Mouse (Mus musculus) lung, embryonic 15.5 days (tissue): ENCODE measurements around the gene Syt12. TPM values are rescaled to one million over a fixed set of nuclear protein-coding genes. Genes with fewer than 3 reads are reported as not detected.

Experiments used
- ATAC-seq: fragments of 200-750 bp; cut with Nextera tagmentation; 2 replicates; pipeline ENCODE4 v1.8.0; 2017; ENCODE audit warnings: moderate number of reproducible peaks, borderline replicate concordance; ENCODE audit not compliant: low FRiP score, low TSS enrichment; ENCODE audit errors: extremely low read depth
- H3K27ac ChIP-seq: fragments of 300-500 bp; sonication (generic); 2 replicates; pipeline ENCODE4 v1.5.1; 2015; ENCODE audit warnings: moderate library complexity, mild to moderate bottlenecking, inconsistent platforms
- H3K27me3 ChIP-seq: fragments of 300-500 bp; sonication (generic); 2 replicates; pipeline ENCODE4 v1.6.1; 2015; ENCODE audit warnings: inconsistent platforms
- H3K36me3 ChIP-seq: fragments of 300-500 bp; sonication (generic); 2 replicates; pipeline ENCODE4 v1.6.1; 2015; ENCODE audit warnings: inconsistent platforms
- H3K4me1 ChIP-seq: fragments of 300-500 bp; sonication (generic); 2 replicates; pipeline ENCODE4 v1.6.1; 2015; ENCODE audit warnings: inconsistent platforms
- H3K4me2 ChIP-seq: fragments of 300-500 bp; sonication (generic); 2 replicates; pipeline ENCODE4 v1.6.1; 2015; ENCODE audit warnings: inconsistent platforms, mild to moderate bottlenecking, moderate library complexity
- H3K4me3 ChIP-seq: fragments of 300-500 bp; sonication (generic); 2 replicates; pipeline ENCODE4 v1.5.1; 2015; ENCODE audit warnings: mild to moderate bottlenecking, inconsistent platforms
- H3K9ac ChIP-seq: fragments of 300-500 bp; sonication (generic); 2 replicates; pipeline ENCODE4 v1.6.1; 2015; ENCODE audit warnings: inconsistent platforms
- H3K9me3 ChIP-seq: fragments of 300-500 bp; sonication (generic); 2 replicates; pipeline ENCODE4 v1.6.1; 2016; ENCODE audit warnings: inconsistent platforms
- WGBS: fragments of 180-500 bp; shearing (Covaris S2); methylation state at CpG from one replicate; pipeline ENCODE4 v1.1.7; 2015; 5-methylcytosine and 5-hydroxymethylcytosine counted together
- polyA plus RNA-seq: library from polyadenylated mRNA; unstranded; fragments of >200 nt; fragmentation: Nextera tagmentation; extraction: Ambion mirVana; gene quantifications from 2 replicates; pipeline ENCODE4 v1.2.1, GENCODE M21; 2015

The Syt12 gene
- 1.1 and 1.2 TPM in 2 replicates for polyA plus RNA-seq

DNA sequence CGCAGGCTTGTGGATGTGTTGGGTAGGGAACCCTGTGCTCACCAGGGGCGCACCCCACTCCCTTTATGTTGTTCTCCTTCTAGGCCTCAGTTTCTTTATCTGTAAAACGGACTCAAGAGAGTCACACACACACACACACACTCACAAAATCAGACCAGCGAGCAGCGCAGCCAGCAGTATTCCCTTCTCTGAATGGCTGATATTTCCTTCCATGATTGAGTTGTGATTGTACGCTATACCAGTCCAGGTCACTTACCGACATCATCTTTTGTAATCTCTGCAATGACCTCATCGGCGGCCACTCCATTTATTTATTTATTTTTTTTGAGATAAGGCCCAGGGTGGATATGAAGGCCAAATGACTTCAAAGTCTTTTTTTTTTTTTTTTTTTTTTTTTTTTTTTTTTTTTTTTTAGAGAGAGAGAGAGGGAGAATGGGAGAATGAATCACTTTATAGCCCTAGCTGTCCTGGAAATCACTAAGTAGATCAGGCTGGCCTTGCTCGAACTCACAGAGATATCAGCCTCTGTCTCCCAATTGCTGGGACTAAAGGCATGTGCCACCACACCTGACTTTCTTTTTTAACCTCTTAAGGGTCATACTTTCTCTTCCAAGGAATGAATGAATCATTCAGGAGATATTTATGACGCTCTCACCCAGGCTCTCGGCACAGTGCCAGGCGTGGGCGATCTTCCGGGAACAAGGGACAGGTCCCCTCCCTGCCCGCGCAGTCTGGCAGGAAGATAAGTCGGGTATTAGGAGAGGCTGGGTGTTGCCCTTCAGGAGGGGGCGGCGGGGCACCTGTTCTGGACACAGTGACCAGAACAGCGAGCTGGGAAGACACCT lies at the start of gene Syt12:
Gene Syt12 (minus strand): TSS at position 103 of the 845 bp plus-strand sequence.
- no peaks in the 10 kb centered on the region for H3K9me3 ChIP-seq
- no peaks in the 10 kb centered on the region for H3K36me3 ChIP-seq
- H3K4me1 ChIP-seq = peaks cover 18% of the 10 kb centered on the region
- H3K27me3 ChIP-seq = peaks cover 28% of the 10 kb centered on the region
- no peak for ATAC-seq
- peak within 1 kb of the TSS; percentile 52 for H3K9ac ChIP-seq
- peak within 1 kb of the TSS; percentile 100 for H3K4me2 ChIP-seq
- peak within 1 kb of the TSS; percentile 57 for H3K4me3 ChIP-seq
- 9% methylated on average over 21 of the region's 21 CpGs for WGBS
- H3K27ac ChIP-seq = no peak within 1 kb of the TSS

DNA sequence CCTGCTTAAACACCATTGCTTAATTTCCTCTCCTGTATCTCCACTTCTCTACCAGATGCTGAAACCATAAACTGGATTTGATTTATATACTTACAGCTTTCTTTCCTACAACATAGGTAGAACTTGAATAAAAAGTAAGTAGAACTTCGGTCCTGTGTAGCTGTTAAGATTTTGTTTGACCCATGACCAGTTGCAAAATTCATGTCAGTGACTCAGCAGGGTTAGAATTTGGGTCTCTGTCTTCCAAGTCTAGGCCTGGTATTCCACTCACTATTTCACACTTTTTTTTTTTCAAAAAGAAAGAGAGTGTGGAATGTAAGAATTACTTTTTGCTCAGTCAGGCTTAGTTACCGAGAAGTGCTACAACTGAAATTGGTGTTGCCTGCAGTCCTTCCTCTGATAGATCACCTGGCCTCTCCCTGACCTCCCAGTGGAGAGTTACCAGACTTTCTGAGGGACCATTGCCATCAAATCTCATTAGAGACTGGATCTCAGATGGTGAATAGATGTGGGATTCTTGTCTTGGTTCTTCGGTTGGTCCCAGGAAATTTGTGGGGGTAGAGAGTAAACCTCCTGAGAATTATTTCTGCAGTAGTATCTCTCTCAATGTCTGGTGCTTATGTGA lies 44.3 kb upstream of the Syt12 start:
- ATAC-seq = no peak
- 67% methylated on average over 3 of the region's 3 CpGs for WGBS

GRCm38 (mm10) chr19:4517483-4517882 lies 40.2 kb upstream of the Syt12 start:
- no peak for ATAC-seq

More for the DNA sequence above, 44.3 kb upstream of the Syt12 start:
- no peak overlapping the region for H3K27ac ChIP-seq
- no peak overlapping the region for H3K4me3 ChIP-seq
- no peaks in the 10 kb centered on the region for H3K27me3 ChIP-seq
- H3K9ac ChIP-seq = no peak overlapping the region
- no peaks in the 10 kb centered on the region for H3K9me3 ChIP-seq
- no peaks in the 10 kb centered on the region for H3K36me3 ChIP-seq
- no peak overlapping the region for H3K4me2 ChIP-seq
- H3K4me1 ChIP-seq = no peaks in the 10 kb centered on the region

DNA sequence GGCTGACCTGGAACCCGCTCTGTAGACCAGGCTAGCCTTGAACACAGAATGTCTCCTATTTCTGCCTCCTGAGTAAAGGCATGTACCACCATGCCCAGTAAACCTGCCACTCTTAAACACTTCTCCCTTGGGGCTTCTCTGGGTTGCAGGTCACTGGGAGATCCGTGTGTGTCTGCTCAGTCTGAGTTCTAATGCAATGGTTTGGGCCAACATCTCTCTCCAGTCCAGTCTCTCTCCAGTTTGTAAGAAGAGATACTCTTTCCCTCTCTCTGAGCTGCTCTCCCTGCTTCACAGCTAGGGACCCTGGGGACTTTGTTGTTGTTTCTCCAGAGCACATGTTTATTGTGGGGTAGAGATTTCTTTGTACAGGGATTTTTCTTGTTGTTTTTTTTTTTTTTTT lies 39.0 kb upstream of the Syt12 start:
- WGBS = 57% methylated on average over 2 of the region's 2 CpGs
- Histone ChIP-seq H3K4me2 (no peak overlapping the region), H3K36me3 (no peaks in the 10 kb centered on the region), H3K27me3 (no peaks in the 10 kb centered on the region), H3K4me1 (peaks cover 11% of the 10 kb centered on the region), H3K9me3 (no peaks in the 10 kb centered on the region), H3K9ac (no peak overlapping the region), H3K4me3 (no peak overlapping the region), H3K27ac (no peak overlapping the region; the same call in 1 of the 2 replicates)
- no peak for ATAC-seq

More at GRCm38 (mm10) chr19:4517483-4517882, 40.2 kb upstream of the Syt12 start:
- no peaks in the 10 kb centered on the region for H3K27me3 ChIP-seq
- no peaks in the 10 kb centered on the region for H3K9me3 ChIP-seq
- H3K9ac ChIP-seq = no peak overlapping the region
- 85% methylated on average over 1 of the region's 1 CpGs for WGBS
- peaks cover 10% of the 10 kb centered on the region for H3K4me1 ChIP-seq
- H3K36me3 ChIP-seq = no peaks in the 10 kb centered on the region
- no peak overlapping the region for H3K27ac ChIP-seq
- H3K4me3 ChIP-seq = no peak overlapping the region
- no peak overlapping the region for H3K4me2 ChIP-seq

- Histone ChIP-seq H3K4me2 (no peak overlapping the region), H3K4me1 (peaks cover 17% of the 10 kb centered on the region), H3K9ac (no peak overlapping the region), H3K9me3 (no peaks in the 10 kb centered on the region), H3K4me3 (no peak overlapping the region), H3K27me3 (no peaks in the 10 kb centered on the region; the same call in 1 of the 2 replicates), H3K27ac (no peak overlapping the region), H3K36me3 (no peaks in the 10 kb centered on the region)
- 37% methylated on average over 2 of the region's 2 CpGs for WGBS
- ATAC-seq = peak; percentile 19; the same call in 1 of the 2 replicates
Observed at GRCm38 (mm10) chr19:4515746-4516145, 38.5 kb upstream of the Syt12 start.

- Histone ChIP-seq H3K27me3 (no peaks in the 10 kb centered on the region; the same call in 1 of the 2 replicates), H3K9me3 (no peaks in the 10 kb centered on the region)
Observed at GRCm38 (mm10) chr19:4513236-4513858, 36.1 kb upstream of the Syt12 start.

GRCm38 (mm10) chr19:4511116-4511841 lies 34.0 kb upstream of the Syt12 start:
- Histone ChIP-seq H3K9ac (peak overlapping the region; percentile 44; the same call in 1 of the 2 replicates), H3K36me3 (no peaks in the 10 kb centered on the region), H3K4me3 (peak overlapping the region; percentile 77), H3K27me3 (no peaks in the 10 kb centered on the region; the same call in 1 of the 2 replicates), H3K27ac (no peak overlapping the region), H3K4me1 (peaks cover 21% of the 10 kb centered on the region), H3K4me2 (peak overlapping the region; percentile 94), H3K9me3 (no peaks in the 10 kb centered on the region)
- 6% methylated on average over 13 of the region's 13 CpGs for WGBS
- ATAC-seq = no peak

More at GRCm38 (mm10) chr19:4513236-4513858, 36.1 kb upstream of the Syt12 start:
- Histone ChIP-seq H3K4me2 (no peak overlapping the region), H3K4me3 (no peak overlapping the region), H3K9ac (no peak overlapping the region), H3K36me3 (no peaks in the 10 kb centered on the region), H3K27ac (no peak overlapping the region), H3K4me1 (peaks cover 22% of the 10 kb centered on the region)
- WGBS = 54% methylated on average over 4 of the region's 4 CpGs
- ATAC-seq = no peak

DNA sequence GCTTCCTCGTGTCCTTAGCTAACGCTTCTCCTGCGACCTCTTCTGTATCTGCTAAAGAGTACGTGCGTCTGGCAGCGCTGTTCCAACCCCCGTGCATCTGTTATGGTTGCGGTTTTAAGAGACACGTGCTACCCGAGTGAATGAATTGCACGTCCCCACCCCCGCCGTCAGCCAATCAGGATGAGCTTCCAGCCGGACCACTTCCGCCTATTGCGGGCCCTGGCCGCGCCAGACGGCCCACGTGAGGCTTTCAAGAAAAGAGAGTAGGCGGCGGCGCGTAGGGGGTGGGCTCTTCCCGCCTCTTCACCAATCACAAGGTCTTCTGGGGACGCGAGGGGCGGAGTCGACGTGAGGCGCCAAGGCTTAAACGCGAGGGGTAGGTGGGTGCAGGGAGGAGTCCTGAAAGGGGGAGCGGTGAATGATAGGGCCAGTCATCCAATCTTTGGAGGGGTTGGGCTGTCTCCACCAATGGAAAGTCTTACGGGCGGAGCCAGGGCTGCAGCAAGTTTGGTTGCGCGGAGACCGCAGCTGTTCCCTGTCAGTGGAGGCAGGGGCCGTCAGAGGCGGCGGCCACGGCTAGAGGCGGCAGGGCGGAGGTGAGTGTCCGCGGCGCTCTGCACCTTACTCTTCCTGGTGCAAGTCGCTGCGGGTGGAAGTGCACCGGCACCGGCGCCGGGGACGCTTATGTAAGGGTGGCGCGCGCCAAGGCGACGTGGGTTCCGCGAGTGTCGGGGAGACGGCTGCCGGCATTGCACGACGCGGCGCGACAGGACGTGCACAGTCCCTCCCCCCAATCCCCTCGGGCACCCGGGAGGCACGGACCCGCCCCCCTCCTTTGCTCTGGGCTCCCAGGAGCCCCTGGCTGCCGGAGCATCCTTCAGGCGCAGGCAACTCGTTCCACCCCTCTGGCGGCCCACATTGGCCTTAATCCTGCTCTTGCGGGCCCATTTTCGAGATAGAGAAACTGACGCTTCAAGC lies 33.0 kb upstream of the Syt12 start, which contains the start of gene Pcx:
Gene Pcx (plus strand): TSS at position 487 of the 978 bp plus-strand sequence.
- Histone ChIP-seq H3K36me3 (no peaks in the 10 kb centered on the region), H3K4me1 (peaks cover 12% of the 10 kb centered on the region), H3K4me3 (peak within 1 kb of the TSS; percentile 77), H3K9me3 (no peaks in the 10 kb centered on the region), H3K27ac (no peak within 1 kb of the TSS; the same call in 1 of the 2 replicates), H3K27me3 (no peaks in the 10 kb centered on the region; the same call in 1 of the 2 replicates), H3K4me2 (peak within 1 kb of the TSS; percentile 95), H3K9ac (peak within 1 kb of the TSS; percentile 44)
- under 1% methylated on average over 82 of the region's 82 CpGs for WGBS
- peak; percentile 100 for ATAC-seq

DNA sequence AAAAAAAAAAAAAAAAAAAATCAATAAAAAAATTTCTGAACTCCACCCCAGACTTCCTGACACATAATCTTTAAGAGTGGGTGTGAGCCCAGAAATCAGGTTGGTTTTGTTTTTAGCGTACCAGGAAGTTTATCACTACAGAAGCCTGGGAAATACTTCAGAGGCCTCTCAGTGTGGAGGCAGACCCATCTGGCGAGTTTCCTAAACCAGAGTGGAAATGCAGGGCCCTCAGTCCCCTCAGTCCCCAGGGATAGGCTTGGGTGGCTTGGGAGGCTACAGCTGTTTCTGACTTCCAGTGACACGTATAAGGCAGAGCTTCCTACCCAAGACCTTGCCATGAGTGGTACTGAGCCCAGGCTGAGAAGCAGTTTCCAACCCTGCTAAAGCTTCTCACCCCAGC lies 30.5 kb upstream of the Syt12 start:
- no peak for ATAC-seq
- Histone ChIP-seq H3K4me2 (no peak overlapping the region), H3K27me3 (no peaks in the 10 kb centered on the region; the same call in 1 of the 2 replicates), H3K9me3 (no peaks in the 10 kb centered on the region), H3K4me3 (no peak overlapping the region), H3K27ac (no peak overlapping the region), H3K4me1 (peaks cover 12% of the 10 kb centered on the region), H3K36me3 (no peaks in the 10 kb centered on the region), H3K9ac (no peak overlapping the region)
- WGBS = 60% methylated on average over 3 of the region's 3 CpGs

- Histone ChIP-seq H3K4me2 (no peak overlapping the region), H3K4me1 (peaks cover 5% of the 10 kb centered on the region; the same call in 1 of the 2 replicates), H3K27me3 (no peaks in the 10 kb centered on the region), H3K27ac (peak overlapping the region; percentile 24; the same call in 1 of the 2 replicates), H3K9ac (no peak overlapping the region), H3K4me3 (no peak overlapping the region), H3K36me3 (no peaks in the 10 kb centered on the region), H3K9me3 (no peaks in the 10 kb centered on the region)
- 57% methylated on average over 1 of the region's 1 CpGs for WGBS
- no peak for ATAC-seq
Observed at GRCm38 (mm10) chr19:4504830-4505229, 27.6 kb upstream of the Syt12 start.
